Mouse (Mus musculus) testis, postnatal 10 days (tissue): ENCODE data around the gene Omp.

ENCODE experiments used
- DNase-seq: peaks from one replicate; pipeline ENCODE4 v3.0.0; 2021; ENCODE audit warnings: low spot score

Gene Omp

GRCm38 (mm10) chr7:98097557-98097956, 47.7 kb downstream of the Omp start:
- peak; percentile 57 for DNase-seq

DNA sequence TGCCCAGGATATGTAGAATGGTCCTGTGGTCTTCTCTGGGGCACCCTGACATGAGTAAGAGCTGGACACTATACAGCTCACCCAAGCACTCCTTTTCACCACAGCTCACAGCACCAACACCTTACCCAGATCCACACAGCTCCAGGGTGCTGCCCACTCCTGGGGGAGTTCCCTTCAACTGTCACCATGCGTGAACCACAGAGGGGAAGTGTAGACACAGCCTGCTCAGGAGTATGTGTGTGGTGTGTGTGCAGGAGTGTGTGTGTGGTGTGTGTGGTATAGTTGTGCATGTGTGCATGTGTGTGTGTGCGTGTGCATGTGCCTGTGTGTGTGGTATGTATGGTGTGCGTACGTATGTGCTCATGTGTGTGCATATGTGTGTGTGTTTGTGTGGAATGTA, 49.5 kb downstream of the Omp start:
- no peak for DNase-seq
